Mouse (Mus musculus) forebrain, embryonic 14.5 days (tissue): Measurements from ENCODE around the gene Ppfibp1. TPM values are rescaled to one million over a fixed set of nuclear protein-coding genes. Genes with fewer than 3 reads are reported as not detected.
A peak's percentile ranks its signal among the peaks of the same experiment; 100 is the strongest.

ENCODE experiments used
- ATAC-seq: fragments of 200-750 bp; cut with Nextera tagmentation; 2 replicates; pipeline ENCODE4 v1.8.0; 2017; ENCODE audit warnings: mild to moderate bottlenecking, moderate library complexity
- DNase-seq: peaks from one replicate; pipeline ENCODE4 v3.0.0-alpha.2; 2015; ENCODE audit warnings: low spot score
- H3K27ac ChIP-seq: fragments of 300-500 bp; sonication (generic); 2 replicates; pipeline ENCODE4 v1.5.1; 2014; ENCODE audit warnings: low read depth, mild to moderate bottlenecking, control low read depth, low read length, moderate library complexity
- H3K27me3 ChIP-seq: fragments of 300-500 bp; sonication (generic); replicated peaks from 2 replicates; pipeline ENCODE4 v1.6.1; 2014; ENCODE audit warnings: low read length, control low read depth, mixed read lengths; ENCODE audit not compliant: control insufficient read depth, insufficient read depth
- H3K36me3 ChIP-seq: fragments of 300-500 bp; sonication (generic); 2 replicates; pipeline ENCODE4 v1.6.1; 2014; ENCODE audit warnings: low read length, control low read depth; ENCODE audit not compliant: control insufficient read depth, insufficient read depth
- H3K4me1 ChIP-seq: fragments of 300-500 bp; sonication (generic); 2 replicates; pipeline ENCODE4 v1.6.1; 2014; ENCODE audit warnings: antibody characterized with exemption, low read length, control low read depth; ENCODE audit not compliant: control insufficient read depth, insufficient read depth
- H3K4me2 ChIP-seq: fragments of 300-500 bp; sonication (generic); 2 replicates; pipeline ENCODE4 v1.6.1; 2014; ENCODE audit warnings: mild to moderate bottlenecking, control low read depth, low read length
- H3K4me3 ChIP-seq: fragments of 300-500 bp; sonication (generic); 2 replicates; pipeline ENCODE4 v1.5.1; 2014; ENCODE audit warnings: low read depth, low read length, control low read depth
- H3K9ac ChIP-seq: fragments of 300-500 bp; sonication (generic); 2 replicates; pipeline ENCODE4 v1.6.1; 2014; ENCODE audit warnings: mild to moderate bottlenecking, low read length, control low read depth, moderate library complexity
- H3K9me3 ChIP-seq: fragments of 300-500 bp; sonication (generic); replicated peaks from 2 replicates; pipeline ENCODE4 v1.6.1; 2016; ENCODE audit warnings: low read length, control low read depth, mixed read lengths; ENCODE audit not compliant: control insufficient read depth
- WGBS: fragments of 180-500 bp; shearing (Covaris S2); extraction: QIAGEN DNeasy Blood & Tissue Kit; methylation state at CpG from one replicate; pipeline ENCODE4 v1.1.7; 2014; 5-methylcytosine and 5-hydroxymethylcytosine counted together
- polyA plus RNA-seq: library from polyadenylated mRNA; unstranded; fragments of >200 nt; fragmentation: Nextera tagmentation; extraction: Ambion mirVana; gene quantifications from 2 replicates; pipeline ENCODE4 v1.2.1, GENCODE M21; 2014

The Ppfibp1 gene
- polyA plus RNA-seq, 1 experiment from 2014 or later, result 10.9 TPM

DNA sequence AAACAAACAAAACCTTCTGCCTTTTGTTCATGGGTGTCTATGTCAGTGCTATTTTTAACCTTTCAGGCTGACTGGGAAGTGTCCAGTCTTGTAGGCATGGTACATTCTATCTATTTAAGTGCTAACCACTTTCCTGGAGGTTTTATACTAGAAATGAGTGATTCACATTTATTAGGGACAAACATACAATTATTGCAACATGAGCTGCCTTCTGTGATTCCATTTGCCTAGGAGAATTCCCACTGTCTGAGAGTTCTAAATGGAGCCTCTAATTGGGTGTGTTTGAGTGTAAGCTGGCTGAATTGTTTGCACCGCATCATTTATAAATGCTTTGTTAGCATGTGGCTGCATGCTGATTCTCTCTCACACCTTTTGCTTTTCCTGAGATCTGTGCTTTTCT, 27.5 kb downstream of the Ppfibp1 start:
- no peaks in the 10 kb centered on the region for H3K9me3 ChIP-seq
- ATAC-seq (no peak), DNase-seq (no peak)
- no peak overlapping the region for H3K4me2 ChIP-seq
- H3K27me3 ChIP-seq, result no peaks in the 10 kb centered on the region
- H3K9ac ChIP-seq, result no peak overlapping the region
- no peaks in the 10 kb centered on the region for H3K4me1 ChIP-seq
- WGBS, result 44% methylated on average over 1 of the region's 1 CpGs
- H3K36me3 ChIP-seq, result no peaks in the 10 kb centered on the region
- H3K4me3 ChIP-seq, result no peak overlapping the region
- no peak overlapping the region for H3K27ac ChIP-seq

DNA sequence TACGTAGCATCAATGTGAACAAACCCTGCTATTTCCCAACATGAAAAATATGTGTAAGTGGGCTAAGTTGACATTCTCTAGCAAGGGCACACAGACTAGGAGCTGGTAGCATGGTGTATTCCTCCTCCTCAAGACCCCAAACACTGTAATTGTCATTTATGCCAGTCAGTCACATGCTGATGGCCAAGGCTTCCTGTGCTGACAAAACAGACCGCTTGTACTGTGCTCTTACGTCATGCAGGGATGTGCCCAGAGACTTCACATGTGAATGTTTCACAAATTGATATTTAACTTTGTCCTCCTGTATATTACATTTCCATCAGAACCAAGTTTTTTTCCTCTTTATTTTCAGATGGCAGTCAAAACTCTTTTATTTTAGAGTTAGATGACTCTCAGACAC, 29.1 kb downstream of the Ppfibp1 start:
- H3K36me3 ChIP-seq, result no peaks in the 10 kb centered on the region
- no peaks in the 10 kb centered on the region for H3K9me3 ChIP-seq
- DNase-seq, result no peak
- H3K9ac ChIP-seq, result no peak overlapping the region
- no peak overlapping the region for H3K27ac ChIP-seq
- H3K4me1 ChIP-seq, result no peaks in the 10 kb centered on the region
- H3K4me3 ChIP-seq, result no peak overlapping the region
- no peaks in the 10 kb centered on the region for H3K27me3 ChIP-seq
- H3K4me2 ChIP-seq, result no peak overlapping the region
- 87% methylated on average over 3 of the region's 3 CpGs for WGBS
- no peak for ATAC-seq

- no peak overlapping the region for H3K4me2 ChIP-seq
- H3K4me3 ChIP-seq, result no peak overlapping the region
- no peak overlapping the region for H3K9ac ChIP-seq
- H3K36me3 ChIP-seq, result no peaks in the 10 kb centered on the region
- H3K27me3 ChIP-seq, result no peaks in the 10 kb centered on the region
- ATAC-seq, result no peak
- no peaks in the 10 kb centered on the region for H3K4me1 ChIP-seq
- H3K27ac ChIP-seq, result no peak overlapping the region
- no peak for DNase-seq
- no peaks in the 10 kb centered on the region for H3K9me3 ChIP-seq
- WGBS, result 84% methylated on average over 6 of the region's 6 CpGs
Observed at GRCm38 (mm10) chr6:146918341-146918740, 30.1 kb downstream of the Ppfibp1 start.

GRCm38 (mm10) chr6:146926415-146926980, 38.2 kb downstream of the Ppfibp1 start:
- no peak overlapping the region for H3K4me3 ChIP-seq
- no peaks in the 10 kb centered on the region for H3K9me3 ChIP-seq
- WGBS, result 82% methylated on average over 5 of the region's 5 CpGs
- no peak overlapping the region for H3K27ac ChIP-seq
- ATAC-seq, result no peak
- H3K9ac ChIP-seq, result no peak overlapping the region
- no peak overlapping the region for H3K4me2 ChIP-seq
- no peaks in the 10 kb centered on the region for H3K36me3 ChIP-seq
- H3K27me3 ChIP-seq, result no peaks in the 10 kb centered on the region
- DNase-seq, result no peak
- 0 out of 2 replicates have a peak, but pooled peaks cover 2% of the 10 kb centered on the region for H3K4me1 ChIP-seq

- 67% methylated on average over 3 of the region's 3 CpGs for WGBS
- H3K4me3 ChIP-seq, result no peak overlapping the region
- H3K9ac ChIP-seq, result no peak overlapping the region
- no peak overlapping the region for H3K4me2 ChIP-seq
- 0 out of 2 replicates have a peak, but pooled peaks cover 2% of the 10 kb centered on the region for H3K4me1 ChIP-seq
- no peak overlapping the region for H3K27ac ChIP-seq
- DNase-seq, result no peak
- H3K9me3 ChIP-seq, result no peaks in the 10 kb centered on the region
- no peaks in the 10 kb centered on the region for H3K36me3 ChIP-seq
- no peaks in the 10 kb centered on the region for H3K27me3 ChIP-seq
- ATAC-seq, result no peak
Observed at GRCm38 (mm10) chr6:146928108-146928507, 39.8 kb downstream of the Ppfibp1 start.

DNA sequence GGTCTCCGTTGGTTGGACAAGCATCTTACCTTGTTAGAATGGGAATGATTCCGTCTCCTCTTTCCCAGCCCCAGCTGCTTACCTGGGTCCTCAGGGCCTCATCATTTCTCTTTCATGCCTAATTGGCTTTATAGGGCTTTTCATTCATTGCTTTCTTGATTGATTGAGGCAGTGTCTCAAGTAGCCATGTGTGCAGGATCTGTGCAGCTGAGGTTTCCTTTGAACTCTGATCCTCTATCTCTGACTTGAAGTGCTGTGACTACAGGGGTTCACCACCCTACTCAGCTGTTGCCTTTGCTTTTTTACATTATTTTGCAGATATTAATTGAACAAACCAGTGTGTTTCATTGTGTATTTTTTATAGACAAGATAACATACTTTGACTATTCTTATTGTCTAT, 40.7 kb downstream of the Ppfibp1 start:
- no peaks in the 10 kb centered on the region for H3K27me3 ChIP-seq
- no peak overlapping the region for H3K4me3 ChIP-seq
- no peaks in the 10 kb centered on the region for H3K9me3 ChIP-seq
- H3K4me1 ChIP-seq, result 0 out of 2 replicates have a peak, but pooled peaks cover 2% of the 10 kb centered on the region
- ATAC-seq, result no peak
- no peak overlapping the region for H3K9ac ChIP-seq
- H3K36me3 ChIP-seq, result no peaks in the 10 kb centered on the region
- H3K4me2 ChIP-seq, result no peak overlapping the region
- H3K27ac ChIP-seq, result no peak overlapping the region
- no peak for DNase-seq
- WGBS, result 45% methylated on average over 2 of the region's 2 CpGs

- H3K4me1 ChIP-seq, result 0 out of 2 replicates have a peak, but pooled peaks cover 2% of the 10 kb centered on the region
- H3K4me3 ChIP-seq, result no peak overlapping the region
- WGBS, result 78% methylated on average over 6 of the region's 6 CpGs
- no peak overlapping the region for H3K4me2 ChIP-seq
- ATAC-seq, result no peak
- H3K9me3 ChIP-seq, result no peaks in the 10 kb centered on the region
- no peak for DNase-seq
- no peak overlapping the region for H3K27ac ChIP-seq
- H3K9ac ChIP-seq, result no peak overlapping the region
- H3K36me3 ChIP-seq, result no peaks in the 10 kb centered on the region
- no peaks in the 10 kb centered on the region for H3K27me3 ChIP-seq
Observed at GRCm38 (mm10) chr6:146933123-146933522, 44.8 kb downstream of the Ppfibp1 start.

- WGBS, result 77% methylated on average over 6 of the region's 6 CpGs
- DNase-seq, result peak; percentile 28
- no peaks in the 10 kb centered on the region for H3K27me3 ChIP-seq
Observed at GRCm38 (mm10) chr6:146935957-146936356, 47.7 kb downstream of the Ppfibp1 start.

DNA sequence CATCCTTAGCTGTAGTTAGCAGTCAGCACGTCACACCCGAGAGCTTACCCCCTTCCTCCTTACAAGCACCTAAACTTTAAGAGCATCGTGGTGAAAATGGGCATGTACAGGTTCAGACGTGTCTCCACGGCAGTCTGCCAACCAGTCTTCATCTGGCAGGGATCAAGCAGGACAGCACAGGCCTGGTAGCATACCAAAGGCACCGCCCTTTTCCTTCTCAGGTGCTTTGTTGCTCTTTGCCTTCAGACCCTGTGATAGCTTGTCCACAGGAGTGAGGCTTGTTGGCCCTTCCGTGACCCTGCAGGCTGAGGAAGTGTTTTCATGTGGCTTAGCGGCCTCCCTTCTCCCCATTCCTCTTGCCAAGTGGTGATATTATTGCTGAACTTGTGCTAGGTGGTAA, 50.7 kb downstream of the Ppfibp1 start:
- no peak for ATAC-seq
- H3K9ac ChIP-seq, result no peak overlapping the region
- no peaks in the 10 kb centered on the region for H3K27me3 ChIP-seq
- WGBS, result 91% methylated on average over 8 of the region's 8 CpGs
- H3K4me2 ChIP-seq, result no peak overlapping the region
- no peak for DNase-seq
- H3K4me1 ChIP-seq, result no peaks in the 10 kb centered on the region
- no peak overlapping the region for H3K27ac ChIP-seq
- no peaks in the 10 kb centered on the region for H3K36me3 ChIP-seq
- H3K4me3 ChIP-seq, result no peak overlapping the region
- no peaks in the 10 kb centered on the region for H3K9me3 ChIP-seq

More at GRCm38 (mm10) chr6:146935957-146936356, 47.7 kb downstream of the Ppfibp1 start:
- Histone ChIP-seq H3K27ac (no peak overlapping the region), H3K9me3 (no peaks in the 10 kb centered on the region), H3K4me2 (no peak overlapping the region), H3K4me1 (no peaks in the 10 kb centered on the region), H3K4me3 (no peak overlapping the region), H3K9ac (no peak overlapping the region), H3K36me3 (no peaks in the 10 kb centered on the region)
- no peak for ATAC-seq
